Mouse (Mus musculus) cerebellum, postnatal 25 days (tissue): ENCODE measurements at regions not wholly inside any gene's neighbourhood (a gene's known extent, or its start where the extent isn't known, plus 50 kb on each side); places are given as distances from the start of the nearest gene placed in this dataset.

Experiments used
- DNase-seq, 2 experiments: peaks; one replicate each; pipeline ENCODE4 v3.0.0; 2021; ENCODE audit warnings: mixed read lengths in 2 of 2

DNA sequence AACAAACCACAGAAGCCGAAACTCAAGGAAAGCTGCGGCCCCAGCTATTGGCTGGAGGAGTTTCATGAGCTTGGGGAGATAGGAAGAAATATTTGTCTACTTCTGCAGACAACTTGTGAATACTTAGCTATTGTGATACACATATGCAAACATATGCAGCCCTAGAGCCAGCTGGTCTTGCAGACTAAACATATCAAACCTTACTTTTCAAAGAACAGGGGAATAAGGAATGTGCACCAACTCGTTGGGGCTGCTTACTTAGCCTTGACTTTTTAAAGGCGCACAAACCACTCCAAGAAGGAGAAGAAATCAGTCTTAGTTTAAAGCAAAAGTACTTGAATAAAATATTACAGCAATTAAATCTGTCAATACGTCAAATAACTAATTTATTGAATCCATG, 106.8 kb upstream of the Lpar1 start:
- DNase-seq, result no peak

DNA sequence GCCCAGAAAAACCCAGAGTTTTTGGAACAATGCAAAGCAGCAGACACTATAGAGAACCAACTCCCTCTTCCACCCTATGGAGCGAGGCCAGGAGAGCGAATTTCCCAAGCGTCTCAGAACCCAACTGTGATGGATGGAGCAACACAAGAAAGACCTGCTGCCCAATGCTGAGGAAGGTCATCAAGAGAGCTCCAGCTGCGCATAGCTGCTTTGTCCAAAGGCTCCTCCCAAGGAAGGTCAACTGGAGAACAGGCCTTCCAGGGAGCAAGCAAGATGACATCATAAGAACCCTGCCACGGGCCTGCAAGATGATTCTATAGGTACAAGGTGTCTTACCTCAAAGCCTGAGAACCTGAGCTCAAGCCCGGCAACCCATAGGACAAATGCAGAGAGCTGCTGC, 104.5 kb upstream of the Lpar1 start:
- DNase-seq, result no peak

DNA sequence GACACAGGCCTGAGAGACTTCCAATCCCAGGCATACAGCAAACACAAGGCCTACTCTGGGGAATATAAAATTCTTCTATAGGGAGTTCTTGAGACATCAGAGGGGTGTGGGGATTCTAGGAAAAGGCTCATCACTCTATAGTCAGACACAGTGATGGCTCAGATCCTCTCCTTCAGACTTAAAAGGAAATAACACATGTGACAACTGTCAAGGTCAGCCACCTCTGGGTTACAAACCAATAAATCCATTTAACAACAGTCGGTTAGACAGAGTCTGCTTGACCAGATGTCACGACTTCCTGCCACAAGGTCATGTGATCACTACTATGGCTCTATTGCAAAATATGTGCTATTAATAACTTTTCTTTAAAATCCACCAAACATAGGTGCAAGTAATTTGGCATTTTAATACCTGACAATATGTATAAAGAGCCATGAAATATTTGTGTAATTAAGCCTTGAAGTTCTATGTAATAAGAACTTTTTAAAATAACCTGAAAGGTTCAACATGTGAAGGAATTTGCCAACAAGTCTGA, 94.1 kb upstream of the Lpar1 start:
- DNase-seq, result no peak

DNA sequence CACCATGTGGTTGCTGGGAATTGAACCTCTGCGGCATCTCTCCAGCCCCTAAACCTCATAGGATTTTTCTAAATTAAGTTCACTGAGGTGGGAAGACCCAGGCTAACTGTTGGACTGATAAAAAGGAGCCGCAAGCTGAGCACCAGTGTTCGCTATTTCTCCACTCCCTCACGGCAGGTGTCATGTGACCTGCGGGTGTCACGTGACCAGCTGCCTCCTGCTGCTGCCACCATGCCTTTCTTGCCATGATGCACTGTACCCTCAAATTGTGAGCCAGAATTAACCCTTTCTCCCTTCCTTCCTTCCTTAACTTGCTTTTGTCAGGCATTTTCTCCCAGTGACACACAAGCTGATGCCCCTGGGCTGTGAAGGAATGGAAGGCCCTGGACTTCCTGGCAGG, 93.1 kb upstream of the Lpar1 start:
- no peak for DNase-seq

DNA sequence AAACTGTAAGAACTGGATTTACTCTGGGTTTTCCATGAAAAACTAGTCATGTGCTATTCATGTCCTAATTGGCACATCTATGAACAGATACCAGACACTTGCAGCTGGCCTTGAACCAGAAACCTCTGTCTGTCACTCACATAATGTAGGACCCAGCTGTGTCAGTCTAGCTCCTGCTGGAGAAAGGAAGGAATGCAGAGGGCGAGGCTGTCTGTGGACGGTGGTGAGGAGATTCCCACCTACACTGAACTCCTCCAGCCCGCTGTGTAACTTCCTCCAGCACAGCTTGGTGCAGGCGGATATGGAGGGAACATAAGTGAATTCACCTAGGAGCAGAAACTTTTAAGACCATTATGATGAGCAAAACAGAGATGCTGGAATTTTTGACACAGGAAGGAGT, 89.7 kb upstream of the Lpar1 start:
- DNase-seq, result no peak

DNA sequence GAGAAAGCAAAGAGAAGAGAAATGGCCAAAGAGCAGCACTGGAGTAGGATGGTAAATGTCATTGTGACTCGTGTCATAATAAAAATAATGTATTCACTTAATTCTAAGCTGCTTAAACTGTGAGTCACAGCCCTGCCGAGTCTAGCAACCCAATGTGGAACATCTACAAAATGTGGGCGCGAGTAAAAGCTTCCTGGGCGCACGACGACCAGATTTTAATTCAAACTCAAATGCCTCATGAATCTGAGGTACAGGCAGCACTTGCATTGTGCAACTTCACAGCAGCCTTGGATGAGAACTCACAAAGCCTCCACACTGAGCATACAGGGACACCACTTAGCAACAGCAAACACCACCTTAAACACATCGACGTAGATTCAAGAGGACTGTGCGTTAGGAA, 88.5 kb upstream of the Lpar1 start:
- no peak for DNase-seq

DNA sequence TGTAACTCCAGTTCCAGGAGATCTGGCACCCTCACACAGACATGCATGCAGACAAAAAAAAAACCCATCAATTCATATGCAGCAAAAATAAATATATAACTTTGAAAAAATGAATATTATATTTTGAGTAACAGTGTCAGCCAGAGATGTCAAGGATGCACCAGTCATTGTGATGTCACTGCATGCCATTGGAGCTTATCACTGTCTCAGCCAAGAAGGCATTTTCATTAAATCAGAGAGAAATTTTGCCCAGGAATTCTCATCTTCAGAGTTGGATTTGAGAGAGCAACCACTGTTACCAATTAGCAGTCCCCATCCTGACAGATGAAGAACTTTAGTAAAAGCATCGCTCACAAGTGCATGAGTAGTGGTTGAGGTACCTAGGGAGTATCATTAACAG, 79.0 kb upstream of the Lpar1 start:
- DNase-seq, result no peak

DNA sequence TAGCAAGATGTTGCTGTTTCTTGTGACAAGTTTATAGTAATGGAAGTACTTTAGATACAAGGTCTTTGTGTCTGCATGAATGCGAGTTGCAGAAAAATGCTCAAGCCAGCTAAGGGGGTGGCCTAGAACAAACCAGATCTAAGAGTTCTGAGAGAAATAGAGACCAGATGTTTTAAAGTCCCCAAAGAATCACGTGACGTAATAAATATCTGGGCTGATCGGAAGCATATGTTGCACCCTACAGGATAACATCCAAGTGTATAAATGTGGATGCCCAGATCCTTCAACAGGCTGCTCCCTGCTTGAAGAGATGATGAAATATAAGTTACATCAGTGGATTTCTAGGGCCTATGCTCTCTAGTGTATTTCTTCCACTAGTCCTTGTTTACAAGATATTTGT, 77.7 kb upstream of the Lpar1 start:
- no peak for DNase-seq

DNA sequence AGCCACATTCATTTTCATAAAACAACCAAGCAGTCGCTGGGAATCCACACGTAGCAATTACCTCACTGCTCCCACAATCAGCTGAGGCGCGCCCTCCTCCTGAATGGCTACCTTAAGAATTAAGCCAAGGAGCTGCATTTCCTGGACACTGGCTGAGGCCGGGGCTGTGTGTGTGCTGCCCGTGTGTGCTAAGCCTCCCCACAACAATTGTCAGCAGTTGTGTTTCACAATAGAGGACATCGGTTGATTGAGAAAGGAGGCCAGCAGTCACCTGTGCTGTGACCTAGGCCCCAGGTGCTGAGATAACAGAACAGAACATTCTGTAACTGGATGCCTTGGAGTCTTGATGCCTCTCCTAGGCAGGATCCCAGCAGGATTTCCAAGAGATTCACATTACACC, 73.3 kb upstream of the Lpar1 start:
- DNase-seq, result no peak

DNA sequence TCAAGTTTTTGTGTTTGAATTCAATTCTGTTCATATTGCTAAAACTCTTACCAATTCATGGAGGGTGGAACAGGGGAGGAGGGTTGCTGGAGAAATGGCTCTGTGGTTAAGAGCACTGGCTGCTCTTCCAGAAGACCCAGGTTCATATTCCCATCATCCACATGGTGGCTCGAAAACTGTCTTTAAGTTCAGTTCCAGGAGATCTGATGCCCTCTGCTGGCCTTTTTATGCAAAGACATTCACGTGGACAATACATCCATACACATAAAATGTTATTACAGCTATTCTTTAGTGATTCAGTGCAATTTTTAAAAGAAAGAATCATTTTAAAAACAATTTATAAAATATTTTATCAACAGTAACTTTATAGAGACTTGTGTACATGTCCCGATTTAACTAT, 70.4 kb upstream of the Lpar1 start:
- DNase-seq, result no peak

DNA sequence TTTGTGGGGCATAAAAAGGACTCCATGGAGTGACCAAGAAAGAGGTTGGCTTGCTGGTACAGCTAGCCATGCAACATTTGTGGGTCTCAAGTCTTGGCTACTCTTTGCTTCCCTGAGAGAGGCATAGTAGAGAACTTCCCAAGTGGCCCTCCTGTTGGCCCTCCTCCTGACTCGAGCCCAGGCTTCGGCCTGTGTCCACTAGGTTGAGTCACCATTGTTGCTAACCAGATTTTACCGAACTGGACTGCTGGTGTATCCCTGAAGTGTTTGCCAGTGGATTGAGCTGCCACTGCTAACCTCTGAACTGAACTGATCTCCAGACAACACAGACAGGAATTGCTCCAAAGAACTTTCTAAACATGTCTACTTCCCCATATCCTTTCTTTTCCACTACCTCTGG, 66.9 kb upstream of the Lpar1 start:
- DNase-seq, result peak in 1 of 2 experiments; percentile 19

DNA sequence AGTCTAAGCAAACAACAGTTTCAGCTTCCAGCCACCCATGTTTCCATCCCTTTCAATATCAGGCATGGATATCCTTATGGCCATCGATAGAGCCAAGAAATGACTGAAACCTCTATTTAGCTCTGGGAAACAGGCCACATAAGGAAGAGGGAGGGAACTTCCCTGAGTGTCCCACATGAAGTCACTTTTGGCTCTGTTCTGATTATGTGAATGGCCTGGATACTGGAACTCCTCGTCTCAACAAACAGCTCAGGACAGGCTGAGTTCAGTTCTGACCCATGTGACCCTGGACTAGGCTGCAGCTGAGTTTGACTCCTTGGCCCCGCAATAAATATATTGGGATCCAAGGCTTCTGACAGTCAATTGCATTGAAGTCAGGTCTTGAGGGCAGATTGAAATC, 63.6 kb upstream of the Lpar1 start:
- DNase-seq, result no peak

DNA sequence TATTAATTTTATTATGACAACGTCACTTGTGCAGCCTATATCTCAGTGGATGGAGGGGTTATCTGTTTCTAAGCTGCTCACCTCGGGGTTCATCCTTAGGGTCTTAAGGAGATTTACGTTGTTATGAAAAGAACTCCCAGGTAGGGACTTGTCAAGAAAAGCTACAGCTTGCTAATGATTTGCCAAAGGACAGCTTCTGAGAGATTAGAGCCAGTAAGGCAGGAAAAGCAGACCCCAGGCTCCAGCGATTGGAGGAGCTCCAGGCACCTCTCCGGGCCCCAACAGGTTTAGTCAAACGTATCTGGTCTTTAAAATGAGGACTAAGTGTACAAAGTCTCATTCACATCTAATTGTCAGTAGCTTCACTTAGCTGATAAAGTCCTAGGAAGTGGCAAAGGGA, 59.8 kb upstream of the Lpar1 start:
- DNase-seq, result no peak

DNA sequence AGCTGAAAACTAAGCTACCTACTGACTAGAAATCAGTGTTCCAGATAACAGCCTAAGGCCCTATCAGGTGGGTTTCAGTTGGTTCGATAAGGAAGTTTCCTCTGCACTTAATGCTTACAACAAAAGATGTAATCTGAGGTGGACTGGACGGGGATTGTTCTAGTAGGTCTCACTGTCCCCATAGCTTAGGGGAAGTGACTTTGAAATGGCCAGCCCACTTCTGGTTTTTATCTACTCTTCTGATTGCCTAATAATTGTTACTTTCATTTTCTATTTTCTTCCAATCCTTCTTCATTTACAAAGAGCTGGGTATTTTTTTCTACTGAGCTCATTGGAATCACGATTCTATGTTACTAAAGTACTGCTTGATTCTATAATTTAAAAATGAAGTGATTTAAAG, 59.3 kb upstream of the Lpar1 start:
- DNase-seq, result no peak

DNA sequence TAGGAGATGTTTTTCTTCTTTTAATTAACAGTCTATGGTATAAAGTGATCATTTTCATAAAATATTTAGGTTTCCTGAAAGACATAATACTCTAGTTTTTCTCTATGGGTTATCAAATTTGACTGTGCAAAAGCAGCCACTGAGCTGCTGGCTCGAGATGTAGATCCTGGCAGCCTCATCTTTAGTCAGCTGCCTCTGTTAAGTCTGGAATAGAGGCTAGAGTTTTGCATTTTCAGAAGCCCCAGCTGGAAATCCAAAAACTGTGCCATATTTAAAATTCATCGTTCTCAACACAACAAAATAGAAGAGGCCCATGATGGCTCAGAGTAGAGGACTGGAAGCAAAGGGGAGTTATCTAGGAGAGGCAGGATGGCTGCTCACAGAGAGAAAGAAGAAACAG, 53.8 kb upstream of the Lpar1 start:
- DNase-seq, result no peak

DNA sequence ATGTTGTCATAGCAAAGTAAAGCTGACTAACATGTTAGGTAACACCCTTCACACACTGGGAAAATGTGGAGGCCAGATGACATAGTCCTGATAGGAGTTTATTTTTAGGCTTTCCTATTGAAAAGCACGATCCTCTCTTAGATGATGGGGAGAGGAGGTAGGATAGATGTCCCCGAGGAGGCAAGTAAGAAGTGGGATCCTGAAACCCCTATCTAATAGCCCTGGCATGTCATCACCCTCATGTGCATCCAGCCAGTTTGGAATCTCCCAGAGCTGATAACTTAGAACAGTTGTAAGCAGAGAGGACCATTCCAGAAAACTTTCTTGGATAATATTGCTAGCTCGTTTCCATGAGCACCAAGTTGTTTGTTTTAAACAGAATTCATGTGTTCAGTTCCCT, 52.2 kb upstream of the Lpar1 start:
- no peak for DNase-seq
